Mouse (Mus musculus) heart, postnatal 10 days (tissue): Measurements from ENCODE around the gene Zfp579. TPM values are rescaled to one million over a fixed set of nuclear protein-coding genes. Genes with fewer than 3 reads are reported as not detected.
"Not testable (repeated sequence)": the region's sequence is repeated elsewhere in the genome, so short reads cannot be mapped to it uniquely, and the experiment has no call there.

Experiments used
- DNase-seq, 2 experiments: peaks; one replicate each; pipeline ENCODE4 v3.0.0; 2021
- intact Hi-C: fragments of 180-260 bp; cut with DNase I; formaldehyde crosslinking; loops from one replicate; pipeline ENCODE4 v1.15.1; 2025
- total RNA-seq, 2 experiments: library from RNA; stranded (reverse); gene quantifications; 2 replicates each; pipeline ENCODE4 v1.2.3; 2021

Gene Zfp579
- total RNA-seq, 2 experiments from 2014 or later, result 18.4 to 19.1 TPM

GRCm38 (mm10) chr7:5016920-5017319 is 21.0 kb upstream of the Zfp579 start:
- no peak for DNase-seq
- intact Hi-C loops, result loop anchor here (10.0 kb wide), 1 partner anchor 1268 kb away; the partner anchor contains the start of gene Zfp667

DNA sequence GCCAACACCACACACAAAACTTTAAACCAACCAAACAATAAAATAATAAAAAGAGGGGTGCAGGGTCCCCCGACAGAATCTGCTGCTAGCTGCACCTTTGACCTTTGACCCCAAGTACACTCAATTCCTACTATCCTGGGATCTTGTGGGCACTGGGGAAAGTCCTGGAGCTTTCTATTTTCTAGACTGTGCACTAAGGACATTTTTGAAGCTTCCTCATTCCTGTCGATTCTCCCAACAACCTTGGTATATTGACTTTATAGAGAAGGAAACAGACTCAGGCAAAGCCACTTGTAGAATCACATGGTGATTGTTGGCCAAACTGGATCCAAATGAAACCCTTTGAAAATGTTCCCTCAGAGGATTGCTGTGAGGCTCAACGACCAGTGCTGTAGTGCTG is 20.1 kb upstream of the Zfp579 start:
- intact Hi-C loops, result loop anchor here (10.0 kb wide), 1 partner anchor 1269 kb away; the partner anchor contains the start of gene Zfp667
- DNase-seq, result no peak

GRCm38 (mm10) chr7:5015118-5016001 is 19.4 kb upstream of the Zfp579 start, which contains the start of gene Gm44973:
TSS of gene Gm44973 (plus strand) at chr7:5015496.
- DNase-seq, result peak; percentile 94 to 95
- intact Hi-C loops, result loop anchor here (2.0 to 10.0 kb wide), 2 partner anchors 45 to 1269 kb away; partner anchors contain the start of gene Zfp667

GRCm38 (mm10) chr7:5014251-5015117 is 18.5 kb upstream of the Zfp579 start, which contains the start of the genes Zfp524 and Fiz1:
TSS of gene Zfp524 (plus strand) at chr7:5014415.
TSS of gene Fiz1 (minus strand) at chr7:5014697.
- peak; percentile 99 for DNase-seq
- intact Hi-C loops, result loop anchor here (2.0 to 10.0 kb wide), 3 partner anchors 46 to 1270 kb away; partner anchors contain the start of genes Ube2s and Zfp667

GRCm38 (mm10) chr7:5012681-5013513 is 16.9 kb upstream of the Zfp579 start:
- DNase-seq, result no peak
- intact Hi-C loops, result loop anchor here (5.0 to 10.0 kb wide), 2 partner anchors 201 to 1272 kb away; partner anchors contain the start of genes Ube2s and Zfp667

GRCm38 (mm10) chr7:5008229-5008628 is 12.3 kb upstream of the Zfp579 start:
- DNase-seq, result no peak
- intact Hi-C loops, result no loop called here

DNA sequence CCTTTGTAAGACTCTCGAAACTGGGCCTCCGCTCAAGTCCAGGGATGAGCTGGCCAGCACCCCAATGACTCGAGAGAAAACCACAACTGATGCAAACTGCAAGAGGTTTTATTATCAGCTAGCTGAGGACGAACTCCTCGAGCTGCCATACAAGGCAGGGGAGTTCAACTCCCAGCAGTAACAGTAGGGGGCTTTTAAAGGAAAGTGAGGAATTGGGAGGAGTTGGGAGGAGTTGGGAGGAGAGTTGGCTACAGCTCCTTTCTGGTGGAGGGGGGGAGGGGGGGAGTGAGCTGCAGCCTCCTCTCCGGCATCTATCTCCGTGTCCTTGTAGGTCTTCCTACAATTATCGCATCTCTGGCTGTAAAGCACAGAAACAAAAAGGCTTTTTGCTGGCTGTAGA is 6.9 kb upstream of the Zfp579 start:
- DNase-seq, intact Hi-C loops: not testable (repeated sequence)

DNA sequence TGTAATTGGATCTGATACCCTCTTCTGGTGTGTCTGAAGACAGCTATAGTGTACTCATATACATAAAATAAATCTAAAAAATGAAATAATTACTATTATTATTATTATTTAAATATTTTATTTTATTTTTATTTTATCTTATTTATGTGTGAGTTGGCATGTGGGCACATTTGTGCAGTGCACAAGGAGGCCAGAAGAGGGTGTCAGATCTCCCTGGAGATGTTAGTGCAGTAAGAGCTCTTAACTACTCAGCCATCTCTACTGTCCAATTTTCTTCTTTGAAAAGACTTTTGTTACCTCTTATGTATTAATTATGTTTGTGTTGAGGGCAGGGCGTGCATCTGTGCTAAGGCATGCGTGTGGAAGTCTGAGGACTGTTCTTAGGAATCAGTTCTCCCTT is 3.9 kb upstream of the Zfp579 start:
- DNase-seq, result no peak

DNA sequence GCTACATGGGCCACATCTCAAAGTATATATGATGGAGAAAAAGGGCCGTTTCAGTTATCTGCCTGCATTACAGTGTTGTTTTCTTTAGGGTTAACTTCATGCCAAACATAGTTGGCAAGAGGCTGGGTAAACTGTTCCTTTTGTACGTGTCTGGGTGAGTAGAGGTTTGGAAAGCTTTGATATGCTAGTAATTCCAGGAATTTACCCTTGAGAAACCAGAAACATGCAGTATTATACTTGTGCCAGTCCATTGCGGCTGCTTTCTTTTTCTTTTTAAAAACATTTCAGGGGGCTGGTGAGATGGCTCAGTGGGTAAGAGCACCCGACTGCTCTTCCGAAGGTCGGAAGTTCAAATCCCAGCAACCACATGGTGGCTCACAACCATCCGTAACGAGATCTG is 976 bp upstream of the Zfp579 start:
- intact Hi-C loops, result loop anchor here (2.0 kb wide), 2 partner anchors 14 to 54 kb away; partner anchors contain the start of gene Zfp580
- DNase-seq, result no peak

More for the DNA sequence above, 3.9 kb upstream of the Zfp579 start:
- intact Hi-C loops, result no loop called here

DNA sequence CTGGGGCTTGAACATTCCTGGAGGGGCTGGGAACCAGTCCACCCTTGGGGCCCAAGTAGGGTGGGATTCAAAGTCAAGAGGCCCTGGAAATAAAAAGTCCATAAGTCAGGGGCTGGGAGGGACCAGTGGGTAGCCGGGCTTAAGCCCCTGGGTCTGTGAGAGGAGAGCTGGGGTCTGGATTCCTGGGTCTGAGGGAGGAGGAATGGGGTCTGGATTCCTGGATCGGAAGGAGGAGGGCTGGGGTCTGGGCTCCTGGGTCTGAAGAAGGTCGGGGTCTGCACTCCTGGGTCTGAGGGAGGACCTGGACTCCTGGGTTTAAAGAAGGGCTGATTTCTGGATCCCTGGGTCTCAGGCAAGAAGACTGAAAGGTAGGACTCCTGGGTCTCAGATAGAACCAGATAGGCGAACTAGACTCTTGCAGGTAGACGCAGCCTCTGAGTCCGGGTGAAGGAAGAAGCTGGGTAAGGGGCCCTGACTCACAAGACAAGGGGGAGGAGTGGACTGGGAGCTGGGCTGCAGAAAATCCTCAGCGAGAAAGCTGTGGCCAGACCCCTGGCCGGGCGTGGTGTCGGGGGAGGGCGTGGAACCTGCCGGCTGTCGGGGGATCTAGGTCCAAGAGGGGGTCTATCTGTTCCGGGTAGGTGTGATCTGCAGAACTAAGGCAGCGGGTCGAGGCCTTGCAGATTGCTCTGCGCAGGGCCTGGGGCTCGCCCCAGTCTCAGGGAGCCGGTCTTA is 523 bp downstream of the Zfp579 start:
- no peak for DNase-seq

GRCm38 (mm10) chr7:4993999-4994788 is 1.8 kb downstream of the Zfp579 start:
- DNase-seq, result no peak
- intact Hi-C loops, result no loop called here

More for the DNA sequence above, 523 bp downstream of the Zfp579 start:
- intact Hi-C loops, result loop anchor here (2.0 kb wide), 2 partner anchors 15 to 55 kb away; partner anchors contain the start of gene Zfp580

GRCm38 (mm10) chr7:4993347-4993998 is 2.5 kb downstream of the Zfp579 start:
- intact Hi-C loops, result no loop called here

GRCm38 (mm10) chr7:4988250-4988649 is 7.7 kb downstream of the Zfp579 start:
- no peak for DNase-seq
- intact Hi-C loops, result no loop called here

More at GRCm38 (mm10) chr7:4993347-4993998, 2.5 kb downstream of the Zfp579 start:
- no peak for DNase-seq

GRCm38 (mm10) chr7:4976832-4977231 is 19.1 kb downstream of the Zfp579 start:
- intact Hi-C loops, result no loop called here
- no peak for DNase-seq

GRCm38 (mm10) chr7:4975455-4975854 is 20.5 kb downstream of the Zfp579 start:
- intact Hi-C loops, result no loop called here
- DNase-seq, result no peak

- intact Hi-C loops, result no loop called here
- DNase-seq, result peak; percentile 83 to 86
These were observed 23.5 kb downstream of the Zfp579 start for GRCm38 (mm10) chr7:4972321-4973047.

DNA sequence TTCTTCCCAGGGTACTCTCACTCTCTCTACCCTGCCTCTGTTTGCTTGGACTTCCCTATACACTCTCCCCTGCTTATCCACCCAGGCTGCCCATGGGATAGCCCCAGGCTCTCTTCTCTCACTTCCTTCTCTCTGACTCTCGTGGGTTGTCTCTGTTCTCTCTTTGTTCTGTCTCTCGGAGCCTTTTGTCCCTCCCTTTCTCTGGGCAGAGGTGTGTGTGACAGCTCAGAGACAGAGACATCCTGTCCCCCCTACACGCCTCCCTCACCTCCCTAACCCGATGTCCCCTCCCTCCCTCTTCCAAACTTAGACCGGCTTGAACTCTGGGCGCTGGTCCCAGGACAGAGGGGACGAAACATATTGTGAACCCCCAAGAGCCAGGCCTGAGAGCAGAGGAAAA is 24.2 kb downstream of the Zfp579 start:
- peak; percentile 46 to 55 for DNase-seq
- intact Hi-C loops, result no loop called here
